Mouse (Mus musculus) right cerebral cortex, postnatal 36 days (tissue): Measurements from ENCODE around the gene Clpx.

Experiments used
- DNase-seq, 2 experiments: peaks; one replicate each; pipeline ENCODE4 v3.0.0; 2022; ENCODE audit warnings: low spot score in 2 of 2, mixed read lengths in 1 of 2

The Clpx gene

DNA sequence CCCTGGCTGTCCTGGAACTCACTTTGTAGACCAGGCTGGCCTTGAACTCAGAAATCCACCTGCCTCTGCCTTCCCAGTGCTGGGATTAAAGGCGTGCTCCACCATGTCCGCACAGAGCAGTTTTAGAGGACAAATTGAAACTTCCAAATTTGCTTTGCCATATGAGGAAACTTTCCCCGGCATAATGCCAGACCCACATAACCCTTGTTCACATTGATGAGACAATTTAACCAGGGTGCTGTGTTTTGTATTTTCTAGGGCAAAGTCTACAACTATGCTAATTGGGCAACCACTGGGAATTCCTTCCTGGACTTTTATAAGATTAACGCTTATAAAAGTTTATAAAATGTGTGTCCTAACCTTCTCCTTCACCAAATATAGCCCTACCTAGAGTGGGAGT lies 4.1 kb upstream of the Clpx start:
- DNase-seq = no peak

DNA sequence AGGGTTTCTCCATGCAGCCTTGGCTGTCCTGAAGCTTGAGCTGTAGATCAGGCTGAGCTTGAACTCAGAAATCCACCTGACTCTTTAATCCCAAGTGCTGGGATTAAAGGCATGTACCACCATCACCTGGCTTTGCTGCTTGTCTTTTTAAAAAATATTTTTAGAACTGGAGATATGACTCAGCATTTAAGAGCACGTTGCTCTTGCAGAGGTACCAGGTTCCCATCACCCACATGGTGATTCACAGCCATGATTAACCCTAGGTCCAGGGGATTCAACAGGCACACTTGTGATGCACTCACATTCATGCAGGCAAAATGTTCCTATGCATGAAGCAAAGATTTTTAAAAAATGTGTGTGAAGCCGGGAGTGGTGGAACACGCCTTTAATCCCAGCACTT lies 1.6 kb upstream of the Clpx start:
- DNase-seq = no peak

DNA sequence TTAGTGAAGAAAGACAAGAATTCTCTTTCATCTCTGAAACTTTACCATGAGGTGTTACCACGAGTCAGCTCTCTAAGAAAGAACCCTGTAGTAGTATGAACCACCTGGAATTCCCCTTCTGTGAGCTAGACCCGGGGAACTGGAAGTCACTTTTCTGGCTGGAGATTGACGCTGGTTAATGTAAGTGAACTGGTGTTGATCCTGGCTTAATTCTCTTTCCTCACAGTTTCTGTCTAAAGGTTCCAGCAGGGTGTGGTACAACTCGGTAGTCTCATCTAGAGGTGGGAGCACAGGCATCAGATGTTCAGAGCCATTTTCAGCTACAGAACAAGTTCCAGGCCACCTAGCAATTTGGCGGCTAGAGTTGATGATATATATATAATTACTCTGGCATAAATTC lies 941 bp upstream of the Clpx start:
- DNase-seq = no peak

- DNase-seq = no peak
These were observed 484 bp upstream of the Clpx start for GRCm38 (mm10) chr9:65293580-65293972.

DNA sequence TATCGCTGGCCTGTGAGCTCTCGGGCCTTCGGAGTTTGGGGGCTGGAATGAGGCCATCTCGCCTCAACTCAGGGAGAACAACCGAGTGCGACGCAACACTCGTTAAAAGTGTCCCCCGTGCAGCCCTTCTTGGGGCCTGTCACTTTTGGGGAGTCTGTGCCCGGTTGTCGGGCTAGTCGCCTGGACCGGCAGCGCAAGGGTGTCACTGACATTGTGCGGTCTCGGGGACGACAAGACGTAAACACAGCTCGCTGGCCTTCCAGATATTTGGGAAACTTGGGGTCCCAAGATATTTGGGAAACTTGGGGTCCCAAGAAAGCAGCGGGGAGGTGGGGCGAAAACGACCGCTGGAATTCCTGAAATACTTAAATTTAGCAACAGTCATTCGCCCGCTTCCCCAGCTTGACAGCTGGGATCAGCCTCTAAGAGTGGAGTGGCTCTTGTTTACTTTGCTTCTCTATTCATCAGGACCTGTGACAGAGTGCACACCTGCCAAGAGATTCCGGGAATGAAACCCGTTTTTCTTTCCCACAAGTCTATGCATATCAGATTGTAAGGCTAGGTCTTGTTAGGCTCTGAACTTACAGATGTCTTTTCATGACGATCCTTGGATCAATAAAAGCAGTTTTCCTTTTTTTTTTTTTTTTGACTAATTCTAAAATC lies 787 bp downstream of the Clpx start:
- no peak for DNase-seq

DNA sequence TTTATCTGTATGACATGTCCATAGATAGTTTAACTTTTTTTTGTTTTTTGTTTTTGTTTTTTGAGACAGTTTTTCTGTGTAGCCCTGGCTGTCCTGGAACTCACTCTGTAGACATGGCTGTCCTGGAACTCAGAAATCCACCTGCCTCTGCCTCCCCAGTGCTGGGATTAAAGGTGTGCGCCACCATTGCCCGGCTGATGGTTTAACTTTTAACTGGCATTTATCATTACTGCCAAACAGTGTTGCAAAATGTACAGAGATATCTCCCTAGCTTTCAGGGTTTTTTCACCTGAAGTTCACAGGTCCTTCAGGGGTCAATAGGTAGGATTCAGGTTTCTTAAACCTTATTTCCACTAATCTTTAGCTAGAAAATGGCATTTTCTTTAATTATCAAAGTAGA lies 3.0 kb downstream of the Clpx start:
- no peak for DNase-seq

GRCm38 (mm10) chr9:65298761-65299160 lies 4.7 kb downstream of the Clpx start:
- no peak for DNase-seq

DNA sequence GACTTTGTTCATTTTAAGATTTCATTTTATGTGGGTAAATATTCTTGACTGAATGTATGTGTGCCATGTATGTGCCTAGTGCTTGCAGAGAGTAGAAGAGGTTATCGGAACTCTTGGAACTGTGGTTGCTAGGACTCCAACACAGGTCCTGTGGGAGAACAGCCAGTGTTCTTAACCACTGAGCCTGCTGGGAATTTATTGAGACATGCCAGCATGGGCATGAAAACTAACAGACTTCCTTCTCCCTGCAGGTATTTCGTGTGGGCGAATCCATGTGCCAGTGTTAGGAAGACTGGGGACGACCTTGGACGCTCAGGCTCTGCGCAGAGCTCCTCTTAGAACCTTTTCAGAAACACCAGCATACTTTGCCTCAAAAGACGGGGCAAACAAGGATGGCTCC lies 5.6 kb downstream of the Clpx start:
- DNase-seq = no peak

DNA sequence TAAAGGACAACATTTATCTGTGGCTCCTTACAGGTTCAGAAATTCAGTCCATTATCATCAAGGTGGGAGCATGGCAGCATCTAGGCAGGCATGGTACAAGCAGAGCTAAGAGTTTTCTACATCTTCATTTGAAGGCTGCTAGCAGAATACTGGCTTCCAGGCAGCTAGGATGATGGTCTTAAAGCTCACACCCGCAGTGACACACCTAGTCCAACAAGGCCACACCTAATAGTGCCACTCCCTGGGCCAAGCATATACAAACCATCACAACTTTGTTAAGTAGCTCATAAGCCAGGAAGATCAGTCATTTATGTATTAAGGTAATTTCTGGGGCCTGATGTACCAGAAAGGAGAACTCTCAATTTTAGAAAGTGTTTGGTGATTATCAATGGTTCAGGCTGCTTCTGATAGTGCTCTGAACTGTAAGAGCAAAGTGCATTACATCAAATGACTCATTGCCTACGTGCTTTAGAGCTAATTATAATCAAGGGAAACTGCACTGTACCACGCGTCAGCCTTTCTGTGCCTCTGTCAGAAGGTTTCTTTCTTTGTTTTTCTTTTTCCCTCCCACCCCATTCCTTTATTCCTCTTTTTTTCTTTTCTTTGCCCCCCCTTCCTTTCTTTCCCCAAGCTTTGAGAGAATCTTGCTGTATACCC lies 8.4 kb downstream of the Clpx start:
- no peak for DNase-seq

DNA sequence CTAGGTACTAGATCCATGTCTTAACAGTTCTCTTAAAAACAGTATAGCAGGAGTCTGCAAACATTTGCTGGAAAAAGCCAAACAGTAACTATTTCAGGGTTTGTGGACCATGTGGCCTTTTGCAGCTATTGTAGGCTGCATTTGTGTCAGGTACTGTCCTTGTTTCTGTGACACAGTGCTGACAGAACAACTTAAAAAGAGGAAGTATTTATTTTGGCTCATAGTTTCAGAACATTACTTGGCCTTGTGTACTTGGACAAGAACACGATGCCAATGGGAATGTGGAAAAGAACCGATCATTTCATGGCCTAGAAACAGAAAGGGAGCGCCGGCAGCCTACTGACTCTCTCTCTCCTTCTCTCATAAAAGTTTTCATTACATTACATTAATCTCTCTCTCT lies 9.5 kb downstream of the Clpx start:
- no peak for DNase-seq

DNA sequence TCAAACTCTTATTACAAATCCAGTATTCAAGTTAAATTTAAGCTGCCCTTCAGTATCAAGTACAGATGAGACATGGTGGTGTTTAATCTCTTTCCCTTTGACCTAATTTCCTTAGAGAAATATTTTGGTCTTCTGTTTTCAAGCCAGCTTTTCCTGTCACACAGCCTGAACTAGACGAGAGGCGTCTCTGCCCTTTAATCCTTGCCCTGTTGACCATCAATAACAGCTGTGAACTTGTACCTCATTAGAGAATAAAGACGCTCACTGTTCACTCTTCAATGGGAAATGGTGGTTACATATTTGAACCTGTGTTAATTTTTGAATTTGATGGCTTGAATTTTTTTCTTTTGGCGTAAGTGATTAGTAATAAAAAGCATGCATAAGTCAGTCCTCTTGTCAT lies 10.2 kb downstream of the Clpx start:
- DNase-seq = no peak

DNA sequence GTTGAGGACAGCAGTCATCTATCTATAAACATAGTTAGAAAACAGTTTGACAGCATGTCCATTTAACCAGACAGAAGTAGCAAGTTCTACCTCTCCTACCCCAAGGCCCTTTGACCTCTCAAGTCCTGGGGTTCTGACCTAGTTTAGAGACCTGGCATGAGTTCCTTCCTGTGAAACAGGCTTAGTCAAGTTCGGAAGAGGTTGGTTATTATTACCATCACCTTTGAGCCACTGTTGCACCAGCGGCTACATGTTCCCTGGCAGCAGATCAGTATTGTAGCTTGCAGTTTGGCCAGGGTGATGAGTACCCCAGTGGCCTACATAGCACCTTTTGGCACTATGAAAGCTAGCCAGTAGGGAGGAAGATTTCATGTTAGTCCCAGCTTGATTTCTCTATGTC lies 12.6 kb downstream of the Clpx start:
- no peak for DNase-seq

- DNase-seq = no peak
These were observed 14.0 kb downstream of the Clpx start for GRCm38 (mm10) chr9:65308011-65308410.

- DNase-seq = no peak
These were observed 18.8 kb downstream of the Clpx start for GRCm38 (mm10) chr9:65312669-65313357.

DNA sequence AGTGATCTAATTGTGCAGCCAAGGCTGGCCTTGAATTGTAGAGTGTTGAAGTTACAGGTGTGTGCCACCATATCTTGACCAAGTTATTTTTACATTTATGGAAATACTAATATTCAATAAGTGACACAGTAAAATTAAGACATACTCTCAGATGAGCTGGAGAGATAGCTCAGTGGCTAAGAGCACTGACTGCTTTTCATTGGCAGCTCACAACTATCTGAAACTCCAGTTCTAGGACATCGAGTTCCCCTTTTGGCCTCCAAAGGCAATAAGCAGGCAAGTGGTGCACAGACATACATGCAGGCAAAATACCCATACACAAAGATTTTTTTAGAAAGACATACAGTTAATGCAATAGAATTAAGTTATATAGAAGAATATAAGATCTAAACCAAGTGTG lies 19.8 kb downstream of the Clpx start:
- no peak for DNase-seq

DNA sequence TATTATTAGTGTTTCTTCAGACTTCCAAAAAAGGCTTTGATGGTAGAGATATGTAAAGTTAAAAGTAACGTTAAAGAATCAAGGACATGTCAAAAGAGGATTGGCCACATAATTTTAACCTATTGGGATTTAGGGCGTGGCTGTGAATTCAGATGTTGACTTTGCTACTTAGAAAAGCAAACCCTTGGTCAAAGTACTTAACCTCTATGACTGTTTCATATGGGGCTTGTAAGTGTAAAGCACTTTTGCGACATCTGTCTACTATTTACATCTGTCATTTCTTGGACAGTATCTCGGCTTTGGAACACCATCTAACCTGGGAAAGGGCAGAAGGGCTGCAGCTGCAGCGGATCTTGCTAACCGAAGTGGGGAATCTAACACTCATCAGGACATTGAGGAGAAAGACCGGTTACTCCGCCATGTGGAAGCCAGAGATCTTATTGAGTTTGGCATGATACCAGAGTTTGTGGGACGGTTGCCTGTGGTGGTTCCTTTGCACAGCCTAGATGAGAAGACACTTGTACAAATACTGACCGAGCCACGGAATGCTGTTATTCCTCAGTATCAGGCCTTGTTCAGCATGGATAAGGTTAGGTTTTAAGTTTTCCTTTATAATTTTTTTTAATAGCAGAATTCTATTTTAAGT lies 28.3 kb downstream of the Clpx start:
- DNase-seq = no peak

GRCm38 (mm10) chr9:65325971-65326370 lies 31.9 kb downstream of the Clpx start:
- no peak for DNase-seq

- DNase-seq = no peak
These were observed 33.3 kb downstream of the Clpx start for GRCm38 (mm10) chr9:65327371-65327770.

GRCm38 (mm10) chr9:65333958-65334357 lies 39.9 kb downstream of the Clpx start:
- DNase-seq = no peak

GRCm38 (mm10) chr9:65339146-65339545 lies 45.1 kb downstream of the Clpx start:
- no peak for DNase-seq

GRCm38 (mm10) chr9:65340414-65340813 lies 46.4 kb downstream of the Clpx start:
- DNase-seq = no peak

DNA sequence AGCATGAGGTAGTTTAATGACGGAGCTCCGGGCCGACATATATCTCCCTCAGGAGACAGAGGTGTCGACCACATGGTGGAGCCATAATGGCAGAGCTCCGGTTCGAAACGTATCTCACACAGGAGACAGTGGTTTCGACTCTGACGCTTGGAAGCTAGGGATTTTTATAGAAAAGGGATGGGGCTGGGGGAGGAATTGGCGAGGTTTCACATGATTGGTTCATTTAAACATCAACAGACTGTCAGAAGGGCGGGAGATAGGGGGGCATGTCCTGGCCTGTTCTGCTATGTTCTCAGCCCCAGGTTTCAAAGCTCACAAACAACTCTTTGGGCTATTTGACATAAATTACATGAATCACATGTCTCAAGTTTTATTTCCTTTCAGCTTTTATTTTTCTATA lies 51.4 kb downstream of the Clpx start:
- peak in 1 of 2 experiments; percentile 13 for DNase-seq
